Mouse (Mus musculus) forebrain, embryonic 16.5 days (tissue): ENCODE measurements at regions not wholly inside any gene's neighbourhood (a gene's known extent, or its start where the extent isn't known, plus 50 kb on each side); places are given as distances from the start of the nearest gene placed in this dataset.

ENCODE experiments used
- ATAC-seq: fragments of 200-750 bp; cut with Nextera tagmentation; 2 replicates; pipeline ENCODE4 v1.8.0; 2017; ENCODE audit warnings: mild to moderate bottlenecking, moderate library complexity
- H3K27ac ChIP-seq: fragments of 300-500 bp; sonication (generic); 2 replicates; pipeline ENCODE4 v1.5.1; 2014; ENCODE audit warnings: low read length, control low read depth
- H3K27me3 ChIP-seq: fragments of 300-500 bp; sonication (generic); replicated peaks from 2 replicates; pipeline ENCODE4 v1.6.1; 2014; ENCODE audit warnings: low read length; ENCODE audit not compliant: control insufficient read depth, insufficient read depth
- H3K36me3 ChIP-seq: fragments of 300-500 bp; sonication (generic); 2 replicates; pipeline ENCODE4 v1.6.1; 2014; ENCODE audit not compliant: control insufficient read depth, insufficient read depth
- H3K4me1 ChIP-seq: fragments of 300-500 bp; sonication (generic); replicated peaks from 2 replicates; pipeline ENCODE4 v1.6.1; 2014; ENCODE audit warnings: low read length; ENCODE audit not compliant: control insufficient read depth, insufficient read depth
- H3K4me2 ChIP-seq: fragments of 300-500 bp; sonication (generic); 2 replicates; pipeline ENCODE4 v1.6.1; 2014; ENCODE audit warnings: mild to moderate bottlenecking, low read length, control low read depth
- H3K4me3 ChIP-seq: fragments of 300-500 bp; sonication (generic); replicated peaks from 2 replicates; pipeline ENCODE4 v1.5.1; 2014; ENCODE audit warnings: mild to moderate bottlenecking, low read length, control low read depth
- H3K9ac ChIP-seq: fragments of 300-500 bp; sonication (generic); replicated peaks from 2 replicates; pipeline ENCODE4 v1.6.1; 2014; ENCODE audit warnings: low read depth, low read length, control low read depth
- H3K9me3 ChIP-seq: fragments of 300-500 bp; sonication (generic); 2 replicates; pipeline ENCODE4 v1.6.1; 2016; ENCODE audit warnings: low read length; ENCODE audit not compliant: control insufficient read depth
- WGBS: fragments of 180-500 bp; shearing (Covaris S2); extraction: QIAGEN DNeasy Blood & Tissue Kit; methylation state at CpG from one replicate; pipeline ENCODE4 v1.1.7; 2014; 5-methylcytosine and 5-hydroxymethylcytosine counted together

GRCm38 (mm10) chr1:92329491-92329890, 134.0 kb upstream of the Hdac4 start:
- no peaks in the 10 kb centered on the region for H3K4me1 ChIP-seq
- H3K27me3 ChIP-seq, result no peaks in the 10 kb centered on the region
- WGBS, result 88% methylated on average over 7 of the region's 7 CpGs
- ATAC-seq, result no peak
- H3K9me3 ChIP-seq, result peaks cover 4% of the 10 kb centered on the region
- no peak overlapping the region for H3K9ac ChIP-seq
- H3K36me3 ChIP-seq, result no peaks in the 10 kb centered on the region
- no peak overlapping the region for H3K4me2 ChIP-seq
- no peak overlapping the region for H3K4me3 ChIP-seq
- H3K27ac ChIP-seq, result no peak overlapping the region

- H3K9ac ChIP-seq, result no peak overlapping the region
- 87% methylated on average over 6 of the region's 6 CpGs for WGBS
- ATAC-seq, result no peak
- H3K4me2 ChIP-seq, result no peak overlapping the region
- no peaks in the 10 kb centered on the region for H3K36me3 ChIP-seq
- peaks cover 6% of the 10 kb centered on the region; the same call in 1 of the 2 replicates for H3K4me1 ChIP-seq
- H3K4me3 ChIP-seq, result no peak overlapping the region
- H3K27me3 ChIP-seq, result no peaks in the 10 kb centered on the region
- no peak overlapping the region for H3K27ac ChIP-seq
- H3K9me3 ChIP-seq, result no peaks in the 10 kb centered on the region
These were observed 131.6 kb upstream of the Hdac4 start for GRCm38 (mm10) chr1:92327141-92327540.

GRCm38 (mm10) chr1:92325281-92325680, 129.8 kb upstream of the Hdac4 start:
- no peaks in the 10 kb centered on the region for H3K9me3 ChIP-seq
- H3K4me3 ChIP-seq, result no peak overlapping the region
- WGBS, result 96% methylated on average over 7 of the region's 7 CpGs
- no peak for ATAC-seq
- H3K4me1 ChIP-seq, result peaks cover 6% of the 10 kb centered on the region; the same call in 1 of the 2 replicates
- no peaks in the 10 kb centered on the region for H3K36me3 ChIP-seq
- no peak overlapping the region for H3K9ac ChIP-seq
- H3K27ac ChIP-seq, result no peak overlapping the region
- H3K4me2 ChIP-seq, result no peak overlapping the region
- no peaks in the 10 kb centered on the region for H3K27me3 ChIP-seq

GRCm38 (mm10) chr1:92324091-92324950, 128.8 kb upstream of the Hdac4 start:
- no peaks in the 10 kb centered on the region for H3K9me3 ChIP-seq
- no peaks in the 10 kb centered on the region for H3K36me3 ChIP-seq
- H3K9ac ChIP-seq, result no peak overlapping the region
- H3K4me2 ChIP-seq, result no peak overlapping the region
- WGBS, result 44% methylated on average over 14 of the region's 14 CpGs
- H3K4me1 ChIP-seq, result peaks cover 6% of the 10 kb centered on the region; the same call in 1 of the 2 replicates
- H3K4me3 ChIP-seq, result no peak overlapping the region
- no peaks in the 10 kb centered on the region for H3K27me3 ChIP-seq
- ATAC-seq, result 0 out of 2 replicates have a peak, but pooled peaks have one; percentile 49
- H3K27ac ChIP-seq, result no peak overlapping the region

- H3K27ac ChIP-seq, result no peak overlapping the region
- 93% methylated on average over 4 of the region's 4 CpGs for WGBS
- ATAC-seq, result no peak
- no peak overlapping the region for H3K4me3 ChIP-seq
- no peaks in the 10 kb centered on the region for H3K36me3 ChIP-seq
- H3K4me2 ChIP-seq, result no peak overlapping the region
- no peak overlapping the region for H3K9ac ChIP-seq
- H3K9me3 ChIP-seq, result no peaks in the 10 kb centered on the region
- no peaks in the 10 kb centered on the region for H3K27me3 ChIP-seq
- H3K4me1 ChIP-seq, result peaks cover 5% of the 10 kb centered on the region
These were observed 121.6 kb upstream of the Hdac4 start for GRCm38 (mm10) chr1:92317131-92317530.

- Histone ChIP-seq H3K9me3 (no peaks in the 10 kb centered on the region), H3K4me1 (peaks cover 5% of the 10 kb centered on the region), H3K36me3 (no peaks in the 10 kb centered on the region), H3K27ac (0 out of 2 replicates have a peak overlapping the region, but pooled peaks have one; percentile 15), H3K4me3 (no peak overlapping the region), H3K9ac (no peak overlapping the region), H3K27me3 (no peaks in the 10 kb centered on the region), H3K4me2 (no peak overlapping the region)
- 31% methylated on average over 10 of the region's 10 CpGs for WGBS
- ATAC-seq, result peak; percentile 70; the same call in 1 of the 2 replicates
These were observed 120.8 kb upstream of the Hdac4 start for GRCm38 (mm10) chr1:92316191-92316723.

- no peak for ATAC-seq
- Histone ChIP-seq H3K4me1 (peaks cover 5% of the 10 kb centered on the region), H3K9me3 (no peaks in the 10 kb centered on the region), H3K4me2 (no peak overlapping the region), H3K27ac (no peak overlapping the region), H3K9ac (no peak overlapping the region), H3K4me3 (no peak overlapping the region), H3K36me3 (no peaks in the 10 kb centered on the region), H3K27me3 (no peaks in the 10 kb centered on the region)
- 63% methylated on average over 16 of the region's 16 CpGs for WGBS
These were observed 117.6 kb upstream of the Hdac4 start for GRCm38 (mm10) chr1:92313001-92313597.

- H3K27me3 ChIP-seq, result no peaks in the 10 kb centered on the region
- WGBS, result 74% methylated on average over 2 of the region's 2 CpGs
- peaks cover 3% of the 10 kb centered on the region; the same call in 1 of the 2 replicates for H3K9me3 ChIP-seq
- no peak for ATAC-seq
- no peak overlapping the region; the same call in 1 of the 2 replicates for H3K27ac ChIP-seq
- H3K4me2 ChIP-seq, result no peak overlapping the region
- no peak overlapping the region for H3K9ac ChIP-seq
- no peak overlapping the region for H3K4me3 ChIP-seq
- no peaks in the 10 kb centered on the region for H3K4me1 ChIP-seq
- H3K36me3 ChIP-seq, result no peaks in the 10 kb centered on the region
These were observed 114.4 kb upstream of the Hdac4 start for GRCm38 (mm10) chr1:92309883-92310282.

- peaks cover 3% of the 10 kb centered on the region; the same call in 1 of the 2 replicates for H3K9me3 ChIP-seq
- no peak overlapping the region for H3K4me2 ChIP-seq
- 73% methylated on average over 6 of the region's 6 CpGs for WGBS
- no peak for ATAC-seq
- no peaks in the 10 kb centered on the region for H3K4me1 ChIP-seq
- H3K27me3 ChIP-seq, result no peaks in the 10 kb centered on the region
- no peaks in the 10 kb centered on the region for H3K36me3 ChIP-seq
- H3K27ac ChIP-seq, result no peak overlapping the region; the same call in 1 of the 2 replicates
- no peak overlapping the region for H3K4me3 ChIP-seq
- no peak overlapping the region for H3K9ac ChIP-seq
These were observed 113.9 kb upstream of the Hdac4 start for GRCm38 (mm10) chr1:92309381-92309780.
